Mouse (Mus musculus) heart, postnatal 0 days (tissue): ENCODE measurements at regions not wholly inside any gene's neighbourhood (a gene's known extent, or its start where the extent isn't known, plus 50 kb on each side); places are given as distances from the start of the nearest gene placed in this dataset.

ENCODE experiments used
- CTCF ChIP-seq: IDR thresholded peaks from 2 replicates; pipeline ENCODE4 v1.5.1; 2016; ENCODE audit warnings: antibody characterized with exemption, control low read depth, low read depth
- EP300 ChIP-seq: IDR thresholded peaks from 2 replicates; pipeline ENCODE4 v1.6.1; 2016; ENCODE audit warnings: antibody characterized with exemption, low read depth

GRCm38 (mm10) chr1:71723816-71724215 lies 70.8 kb upstream of the Fn1 start:
- TF ChIP-seq CTCF (no peak), EP300 (no peak)
